Mouse (Mus musculus) heart, postnatal 25 days (tissue): ENCODE data around the gene 1700061G19Rik. TPM values are rescaled to one million over a fixed set of nuclear protein-coding genes. Genes with fewer than 3 reads are reported as not detected.
"Not testable (repeated sequence)": the region's sequence is repeated elsewhere in the genome, so short reads cannot be mapped to it uniquely, and the experiment has no call there.

Source experiments
- DNase-seq: peaks from one replicate; pipeline ENCODE4 v3.0.0; 2022; ENCODE audit warnings: low spot score
- intact Hi-C: fragments of 180-260 bp; cut with DNase I; formaldehyde crosslinking; loops from one replicate; pipeline ENCODE4 v1.15.1; 2025
- total RNA-seq, 2 experiments: library from RNA; stranded (reverse); gene quantifications; 2 replicates each; pipeline ENCODE4 v1.2.3; 2021

1700061G19Rik gene
- total RNA-seq, 2 experiments from 2014 or later, result not detected

GRCm38 (mm10) chr17:56909764-56910163, 34.5 kb downstream of the 1700061G19Rik start:
- intact Hi-C loops, DNase-seq: not testable (repeated sequence)

- intact Hi-C loops, result no loop called here
- DNase-seq, result no peak
Measured at GRCm38 (mm10) chr17:56913023-56913422, 37.7 kb downstream of the 1700061G19Rik start.

GRCm38 (mm10) chr17:56913444-56913843, 38.2 kb downstream of the 1700061G19Rik start:
- intact Hi-C loops, result no loop called here

GRCm38 (mm10) chr17:56917166-56917565, 41.9 kb downstream of the 1700061G19Rik start:
- no peak for DNase-seq
- intact Hi-C loops, result no loop called here

More at GRCm38 (mm10) chr17:56913444-56913843, 38.2 kb downstream of the 1700061G19Rik start:
- DNase-seq, result no peak

GRCm38 (mm10) chr17:56919725-56920124, 44.4 kb downstream of the 1700061G19Rik start:
- intact Hi-C loops, result no loop called here

GRCm38 (mm10) chr17:56925998-56926397, 50.7 kb downstream of the 1700061G19Rik start:
- no peak for DNase-seq
- intact Hi-C loops, result no loop called here

More at GRCm38 (mm10) chr17:56919725-56920124, 44.4 kb downstream of the 1700061G19Rik start:
- no peak for DNase-seq

- no peak for DNase-seq
- intact Hi-C loops, result no loop called here
Measured at GRCm38 (mm10) chr17:56929101-56929500, 53.8 kb downstream of the 1700061G19Rik start.

- intact Hi-C loops, result no loop called here
- no peak for DNase-seq
Measured at GRCm38 (mm10) chr17:56929530-56929929, 54.3 kb downstream of the 1700061G19Rik start.

GRCm38 (mm10) chr17:56930026-56930425, 54.7 kb downstream of the 1700061G19Rik start:
- no peak for DNase-seq
- intact Hi-C loops, result no loop called here

GRCm38 (mm10) chr17:56933395-56933794, 58.1 kb downstream of the 1700061G19Rik start:
- DNase-seq, result no peak
- intact Hi-C loops, result no loop called here

GRCm38 (mm10) chr17:56934545-56935330, 59.5 kb downstream of the 1700061G19Rik start:
- no peak for DNase-seq

GRCm38 (mm10) chr17:56935363-56936131, 60.3 kb downstream of the 1700061G19Rik start, which contains the start of gene Mllt1:
Gene Mllt1, minus strand, starts transcription at chr17:56935415.
- intact Hi-C loops, result loop anchor here (5.0 kb wide), 1 partner anchor 38 kb away; no protein-coding TSS in a partner anchor
- DNase-seq, result peak; percentile 97

More at GRCm38 (mm10) chr17:56934545-56935330, 59.5 kb downstream of the 1700061G19Rik start:
- intact Hi-C loops, result loop anchor here (5.0 kb wide), 1 partner anchor 37 kb away; no protein-coding TSS in a partner anchor

- intact Hi-C loops, result loop anchor here (5.0 kb wide), 1 partner anchor 39 kb away; no protein-coding TSS in a partner anchor
- DNase-seq, result no peak
Measured at GRCm38 (mm10) chr17:56936731-56937130, 61.5 kb downstream of the 1700061G19Rik start.

Other genes starting within 250 kb of the 1700061G19Rik start
- 100 to 1,000 TPM; 107 to 112 TPM for gene Lonp1, start 248.6 kb upstream of the 1700061G19Rik start, total RNA-seq
- gene Catsperd, start 247.3 kb upstream of the 1700061G19Rik start, total RNA-seq, result not detected
- gene Ranbp3, start 202.2 kb upstream of the 1700061G19Rik start, total RNA-seq, result 10 to 100 TPM; 35.7 to 37.5 TPM
- gene Ndufa11, start 157.7 kb upstream of the 1700061G19Rik start, total RNA-seq, result 100 to 1,000 TPM; 913 to 934 TPM
- gene Vmac, start 157.5 kb upstream of the 1700061G19Rik start, total RNA-seq, result 1 to 10 TPM; 5.0 to 5.2 TPM
- gene Nrtn, start 117.9 kb upstream of the 1700061G19Rik start, total RNA-seq, result 10 to 100 TPM; 25.7 to 28.8 TPM
- 10 to 100 TPM; 18.3 to 18.8 TPM for gene Dus3l, start 110.7 kb upstream of the 1700061G19Rik start, total RNA-seq
- under 1 TPM; 0.13 to 0.22 TPM for gene Prr22, start 105.2 kb upstream of the 1700061G19Rik start, total RNA-seq
- 1 to 10 TPM; 3.2 to 4.6 TPM for gene Rfx2, start 44.5 kb upstream of the 1700061G19Rik start, total RNA-seq
- not detected for gene Acsbg2, start 1.0 kb upstream of the 1700061G19Rik start, total RNA-seq
- gene Mllt1, start 59.9 kb downstream of the 1700061G19Rik start, total RNA-seq, result 10 to 100 TPM; 21.6 to 21.8 TPM
- not detected for gene Acer1, start 106.6 kb downstream of the 1700061G19Rik start, total RNA-seq
- 10 to 100 TPM; 73.4 TPM for gene Clpp, start 114.8 kb downstream of the 1700061G19Rik start, total RNA-seq
- 10 to 100 TPM; 65.4 to 77.8 TPM for gene Alkbh7, start 121.9 kb downstream of the 1700061G19Rik start, total RNA-seq
- gene Pspn, start 124.5 kb downstream of the 1700061G19Rik start, total RNA-seq, result not detected
- gene Gtf2f1, start 135.8 kb downstream of the 1700061G19Rik start, total RNA-seq, result 10 to 100 TPM; 20.4 to 22.7 TPM
- not detected for gene Gm17949, start 136.0 kb downstream of the 1700061G19Rik start, total RNA-seq
- 10 to 100 TPM; 44.8 to 44.9 TPM for gene Khsrp, start 156.0 kb downstream of the 1700061G19Rik start, total RNA-seq
- not detected for gene Slc25a41, start 166.2 kb downstream of the 1700061G19Rik start, total RNA-seq
- gene Crb3, start 183.6 kb downstream of the 1700061G19Rik start, total RNA-seq, result under 1 TPM in 1 of 2 experiments, not detected in 1; 0.78 TPM
- 10 to 100 TPM; 65.1 to 75.0 TPM for gene Slc25a23, start 184.4 kb downstream of the 1700061G19Rik start, total RNA-seq
- 1 to 10 TPM in 1 of 2 experiments, under 1 TPM in 1; 0.96 to 2.1 TPM for gene Dennd1c, start 203.0 kb downstream of the 1700061G19Rik start, total RNA-seq
- gene Tubb4a, start 212.3 kb downstream of the 1700061G19Rik start, total RNA-seq, result 1 to 10 TPM; 3.2 to 3.3 TPM
- gene Tnfsf9, start 229.8 kb downstream of the 1700061G19Rik start, total RNA-seq, result under 1 TPM; 0.28 to 0.57 TPM